Mouse (Mus musculus): Measurements from ENCODE around the gene Alk.

The Alk gene

DNA sequence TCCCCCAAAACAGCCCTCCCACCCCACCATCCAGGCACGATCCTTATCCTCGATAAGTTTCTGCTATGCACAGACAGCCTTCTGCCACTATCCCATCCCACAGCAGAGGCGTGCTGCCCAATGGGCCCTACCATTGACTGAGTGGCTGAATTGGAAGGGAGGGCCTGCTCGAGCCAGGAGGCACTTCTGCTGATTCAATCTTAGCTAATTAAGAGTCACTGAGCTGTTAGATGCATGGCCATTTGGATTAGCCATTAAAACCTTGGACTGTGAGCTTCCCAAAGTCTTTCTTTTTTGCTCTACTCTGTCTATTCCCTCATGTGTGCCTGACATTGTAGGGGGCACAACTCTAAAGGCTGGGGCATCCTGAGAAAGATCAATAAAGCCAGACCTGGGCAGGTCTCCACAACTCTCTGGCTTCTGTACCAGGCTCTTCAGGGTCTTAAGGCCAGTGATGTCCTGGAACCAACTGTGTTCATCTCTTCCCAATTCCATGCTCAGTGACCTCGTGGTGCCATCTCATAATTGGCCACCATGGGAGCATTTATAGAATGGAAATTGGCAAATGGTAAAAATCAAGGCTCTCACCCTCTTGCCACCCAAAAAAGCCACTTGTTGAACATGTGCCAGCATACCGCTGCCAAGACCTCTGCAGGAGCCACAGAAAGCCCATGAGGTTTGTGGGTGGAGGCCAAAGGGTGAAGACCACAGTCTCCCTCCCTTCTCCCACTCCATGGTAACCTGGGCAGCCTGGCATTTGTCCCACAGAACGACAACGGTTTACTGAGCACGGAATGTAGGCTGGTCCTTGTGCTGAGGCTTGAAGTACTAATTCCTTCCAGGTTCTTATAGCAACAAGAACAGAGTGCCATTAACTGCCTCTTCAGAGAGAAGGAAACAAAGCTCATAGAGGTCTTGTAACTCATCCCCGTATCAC lies 582.4 kb downstream of the Alk start:
- DNase-seq (ENCODE audit: low spot score), result no peak

DNA sequence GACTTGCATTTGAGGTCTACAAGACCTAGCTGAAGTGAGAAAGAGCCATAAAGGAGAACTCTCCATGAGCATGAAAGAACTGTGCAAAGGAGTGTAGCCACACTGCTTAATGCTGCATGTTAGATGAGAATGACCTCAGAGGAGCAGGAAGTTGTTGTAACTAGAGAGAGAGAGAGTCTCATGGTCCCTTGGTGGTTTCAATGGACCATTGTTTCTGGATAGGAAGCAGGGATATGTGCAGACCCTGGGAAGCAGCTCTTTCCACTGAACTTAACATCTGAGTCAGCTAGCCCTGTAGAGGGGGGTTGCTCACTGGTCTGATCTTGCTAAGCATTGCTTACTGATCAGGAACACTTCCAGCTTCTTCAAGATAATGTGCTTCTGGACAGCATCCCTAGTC lies 587.1 kb downstream of the Alk start:
- no peak for DNase-seq (ENCODE audit: low spot score)

DNA sequence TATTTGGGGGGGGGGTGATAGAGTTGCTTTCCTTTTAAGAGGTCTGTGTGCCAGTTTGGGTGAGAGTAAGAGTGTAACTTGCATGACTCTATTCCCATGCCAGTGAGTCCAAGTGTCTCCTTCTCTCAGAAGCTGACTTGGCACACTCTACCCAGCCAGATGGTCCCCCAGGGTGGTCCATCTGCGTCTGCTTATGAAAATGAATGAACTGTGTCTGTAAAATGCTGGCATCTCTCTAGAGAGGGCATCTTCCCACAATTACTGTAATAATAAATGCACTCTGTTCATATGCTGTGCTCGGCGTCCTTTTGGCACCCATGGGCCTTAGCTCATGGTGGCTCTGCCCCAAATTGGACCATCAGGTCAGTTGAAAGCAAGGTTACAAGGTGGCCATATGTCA lies 589.2 kb downstream of the Alk start:
- DNase-seq (ENCODE audit: low spot score), result no peak

DNA sequence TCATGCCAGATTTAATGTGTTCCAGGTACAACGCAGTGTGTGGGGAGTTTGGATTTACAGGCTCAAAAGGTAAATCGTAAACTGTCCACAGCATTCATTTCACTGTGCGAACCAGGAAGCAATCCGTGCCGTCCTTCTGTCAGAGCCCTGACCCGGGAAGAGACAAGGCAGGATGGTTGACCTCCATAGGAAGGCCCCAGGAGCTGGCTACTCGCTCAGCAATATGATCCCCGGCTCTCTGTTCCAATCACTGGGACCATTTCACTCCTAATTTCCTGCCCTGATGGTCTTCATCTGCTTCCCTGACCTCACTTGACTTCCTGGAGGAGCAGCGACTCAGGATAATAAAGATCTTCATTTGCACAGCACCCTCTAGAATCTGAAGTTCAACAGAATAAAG lies 591.7 kb downstream of the Alk start:
- DNase-seq (ENCODE audit: low spot score), result no peak

DNA sequence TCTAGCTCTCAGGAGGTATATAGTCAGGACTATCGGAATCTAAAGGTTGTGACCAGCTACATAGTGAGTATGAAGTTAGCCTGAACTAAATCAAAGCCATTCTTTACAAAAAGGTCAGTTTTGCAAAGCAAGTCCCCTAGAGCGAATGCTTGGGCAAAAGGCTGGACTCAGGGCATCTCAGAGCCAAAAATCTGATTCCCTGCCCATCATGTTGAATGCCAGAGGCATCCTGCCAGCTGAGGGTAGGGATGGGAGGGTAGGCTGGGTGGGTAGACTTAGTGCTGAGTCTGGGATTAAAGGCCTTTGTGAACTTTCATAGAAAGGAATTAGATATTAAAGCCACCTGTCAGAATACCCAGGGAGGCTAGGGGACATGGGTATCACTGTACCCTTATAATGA lies 594.6 kb downstream of the Alk start:
- DNase-seq (ENCODE audit: low spot score), result no peak

DNA sequence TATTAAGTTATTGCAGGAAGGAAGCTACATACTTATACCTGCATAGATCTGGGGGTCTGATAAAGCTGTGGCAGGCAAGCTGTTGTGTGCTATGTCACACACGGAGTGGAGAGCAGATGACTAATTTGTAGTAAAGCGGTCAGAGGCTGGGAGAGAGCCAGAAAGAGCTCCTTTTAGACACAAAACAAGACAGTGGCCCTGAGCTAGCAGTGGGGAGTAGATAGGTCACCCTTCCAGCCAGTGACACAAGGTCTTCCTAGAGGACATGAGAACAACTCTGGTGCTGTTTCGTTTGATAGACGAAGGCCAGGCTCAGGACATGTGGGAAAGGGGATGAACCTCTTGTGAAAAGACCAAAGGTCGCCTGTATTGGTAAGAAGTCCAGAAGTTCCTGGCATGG lies 596.0 kb downstream of the Alk start:
- no peak for DNase-seq (ENCODE audit: low spot score)

DNA sequence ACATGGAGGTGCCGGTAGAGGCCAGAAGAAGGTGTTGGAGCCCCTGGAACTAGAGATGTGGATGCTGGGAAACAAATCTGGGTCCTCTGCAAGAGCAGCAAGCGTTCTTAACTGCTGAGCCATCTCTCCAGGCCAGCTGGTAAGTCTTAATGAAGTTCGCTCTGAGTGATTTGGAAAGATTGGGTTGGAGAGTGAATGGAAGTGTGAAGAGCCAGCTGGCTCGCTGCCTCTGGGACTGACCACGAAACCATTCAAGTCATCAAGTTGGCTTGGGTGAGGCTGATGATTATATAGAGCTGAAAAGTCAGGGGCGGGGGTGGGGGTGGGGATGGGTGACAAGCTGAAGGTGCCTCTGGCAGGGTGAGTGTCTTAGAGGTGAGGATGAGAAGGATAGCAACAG lies 599.1 kb downstream of the Alk start:
- no peak for DNase-seq (ENCODE audit: low spot score)

DNA sequence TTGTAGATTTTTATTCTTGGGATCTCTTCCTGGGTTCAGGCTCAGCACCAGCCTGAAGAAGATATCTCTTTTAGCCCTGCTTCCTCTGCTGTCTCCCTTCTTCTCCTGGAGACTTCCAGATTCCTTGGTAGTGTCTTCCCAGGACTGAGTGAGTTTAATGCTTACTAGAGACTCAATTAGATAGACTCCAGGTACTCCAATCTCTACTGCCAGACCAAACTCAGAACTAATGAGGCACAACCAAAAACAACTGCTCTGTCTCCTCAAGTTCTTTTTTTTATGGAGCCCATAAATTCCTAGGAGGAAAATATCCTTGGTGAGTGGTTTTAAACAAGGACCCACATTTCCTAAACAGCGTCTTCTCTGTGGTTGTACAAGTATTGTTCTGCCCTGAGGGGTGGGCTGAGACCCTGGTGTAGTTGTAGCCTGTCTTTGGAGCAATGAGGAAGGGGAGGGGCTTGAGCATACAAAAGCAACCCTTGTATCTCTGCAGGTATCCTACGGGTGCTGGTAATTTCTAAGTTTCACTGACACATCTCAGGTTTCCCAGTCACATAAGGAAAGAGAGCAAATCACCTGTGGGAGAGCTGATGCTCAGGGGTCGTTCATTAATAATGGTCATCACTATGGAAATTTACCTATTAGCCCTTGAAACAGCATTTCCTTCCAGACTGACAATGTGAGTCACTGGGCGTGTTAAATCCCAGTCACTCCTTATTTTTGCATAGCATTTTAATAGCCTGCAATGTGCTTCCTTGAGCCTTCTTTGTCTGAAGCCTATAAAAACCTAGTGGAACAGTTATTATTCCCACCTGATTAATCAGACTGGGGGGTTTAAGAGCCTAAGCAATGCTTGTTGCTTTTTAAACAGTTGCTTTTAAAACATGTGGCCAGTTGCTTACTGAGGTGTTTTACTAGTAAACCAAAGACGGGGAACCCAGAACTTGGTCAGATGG lies 604.6 kb downstream of the Alk start:
- no peak for DNase-seq (ENCODE audit: low spot score)

DNA sequence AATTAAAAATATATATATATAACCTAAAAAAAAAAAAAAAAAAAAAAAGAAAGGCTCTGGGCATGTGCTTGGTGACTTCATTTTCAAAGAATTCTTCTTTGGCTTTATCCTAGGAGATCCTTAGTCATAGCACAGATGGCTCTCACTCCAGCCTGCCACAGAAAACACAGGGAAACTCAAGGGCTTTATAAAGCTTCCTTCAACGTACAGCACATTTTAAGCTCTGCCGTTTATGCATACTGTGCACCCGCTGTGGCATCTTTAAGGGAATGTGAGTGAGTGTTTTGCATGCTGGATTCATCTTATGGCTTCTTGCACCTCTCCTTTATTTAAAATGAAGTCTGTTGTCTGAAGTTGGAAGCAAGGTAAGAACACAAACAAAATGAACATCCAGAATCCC lies 606.7 kb downstream of the Alk start:
- no peak for DNase-seq (ENCODE audit: low spot score)

DNA sequence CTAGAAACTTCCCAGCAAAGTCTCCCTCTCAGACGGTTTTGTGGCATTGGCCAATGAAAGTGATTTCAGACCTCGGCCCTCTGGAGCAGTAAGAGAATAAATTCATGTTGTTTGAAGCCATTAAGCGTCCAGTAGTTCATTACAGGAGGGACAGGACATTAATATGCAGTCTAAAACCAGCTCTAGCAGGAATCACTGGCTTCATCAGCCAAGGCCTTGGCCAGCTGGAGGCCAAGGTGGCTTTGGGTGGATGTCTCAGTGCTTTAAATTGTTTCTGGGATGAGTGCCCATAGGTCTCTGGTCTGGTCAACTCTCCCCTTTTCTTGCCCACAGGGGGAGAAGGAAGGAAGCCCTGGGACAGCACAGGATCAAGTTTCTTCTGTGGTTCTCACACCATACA lies 608.9 kb downstream of the Alk start:
- DNase-seq (ENCODE audit: low spot score), result no peak

DNA sequence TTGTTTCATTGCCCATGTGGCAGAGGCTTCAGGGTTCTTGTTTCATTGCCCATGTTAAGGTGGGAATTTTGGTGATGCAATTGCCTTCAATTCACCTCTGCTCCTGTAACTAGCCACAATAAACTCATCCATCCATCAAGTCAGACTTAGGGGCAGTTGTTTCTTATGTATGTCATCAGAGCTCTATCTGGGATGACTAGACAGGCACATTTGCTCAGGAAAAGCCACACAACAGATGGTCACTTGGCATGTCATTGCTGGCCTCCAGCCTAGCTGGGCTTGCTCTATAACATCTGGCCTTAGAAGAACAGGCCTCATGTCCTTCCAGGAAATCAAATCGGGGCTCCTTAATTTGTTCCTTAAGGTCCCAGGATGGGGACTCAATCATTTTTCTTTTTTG lies 610.3 kb downstream of the Alk start:
- DNase-seq (ENCODE audit: low spot score), result no peak

DNA sequence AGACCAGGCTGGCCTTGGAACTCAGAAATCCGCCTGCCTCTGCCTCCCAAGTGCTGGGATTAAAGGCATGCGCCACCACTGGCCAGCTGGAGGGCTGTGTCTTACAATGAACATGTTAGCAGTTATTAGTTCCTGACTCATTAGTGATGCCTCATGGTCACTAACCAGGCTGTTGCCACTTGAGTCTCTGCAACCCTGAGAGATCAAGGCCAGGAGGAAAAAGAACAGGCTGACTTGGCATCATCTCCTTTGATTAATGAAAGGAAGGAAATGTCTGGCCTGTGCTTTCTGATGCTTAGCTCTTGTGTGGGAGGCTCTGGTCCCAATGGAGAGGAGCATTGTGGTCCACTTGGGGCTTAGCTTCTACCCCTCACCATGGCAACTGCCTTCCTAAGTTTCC lies 611.4 kb downstream of the Alk start:
- DNase-seq (ENCODE audit: low spot score), result no peak

DNA sequence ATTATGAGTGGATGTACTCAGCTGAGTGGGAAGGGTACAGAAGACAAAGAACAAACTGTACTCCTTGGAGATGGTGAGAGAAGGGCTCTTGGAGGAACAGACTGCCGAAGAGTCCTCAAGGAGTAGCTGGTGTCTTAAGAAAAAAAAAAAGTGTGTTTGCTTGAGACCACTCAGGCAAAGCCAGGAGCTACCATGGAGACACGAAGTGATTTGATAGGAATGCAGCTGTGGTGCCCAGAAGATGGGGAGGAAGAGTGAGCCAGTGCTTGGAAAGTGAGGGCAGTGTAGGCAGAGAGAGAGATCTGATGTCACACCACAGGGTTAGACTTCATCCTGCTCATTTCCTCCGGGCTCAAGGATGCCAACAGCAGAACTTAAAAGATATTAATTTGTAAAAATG lies 613.2 kb downstream of the Alk start:
- DNase-seq (ENCODE audit: low spot score), result no peak

DNA sequence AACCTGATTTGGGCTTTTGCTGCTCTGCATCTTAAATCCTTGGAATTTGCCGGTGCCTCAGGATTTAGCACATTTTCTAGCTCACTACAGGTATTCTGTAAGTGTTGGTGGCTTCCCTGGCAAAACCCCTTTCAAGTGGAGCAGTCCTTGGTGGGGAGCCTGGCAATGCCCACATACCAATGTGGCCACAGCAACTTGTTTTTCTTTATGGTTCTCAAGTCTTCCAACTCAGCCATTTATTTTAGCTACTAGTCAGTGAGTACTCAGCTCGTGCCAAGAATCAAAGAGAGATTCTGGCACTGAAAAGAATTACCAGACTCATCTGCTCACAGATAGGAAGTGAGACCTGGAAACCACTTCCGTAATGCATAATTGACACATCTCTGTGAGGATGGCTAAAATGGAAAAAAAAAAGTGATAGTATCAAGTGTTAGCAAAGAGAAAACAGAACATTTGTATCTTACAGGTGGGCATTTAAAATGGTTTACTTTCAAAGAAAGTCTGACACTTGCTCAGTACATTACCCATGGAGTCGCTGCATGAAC lies 614.2 kb downstream of the Alk start:
- no peak for DNase-seq (ENCODE audit: low spot score)

DNA sequence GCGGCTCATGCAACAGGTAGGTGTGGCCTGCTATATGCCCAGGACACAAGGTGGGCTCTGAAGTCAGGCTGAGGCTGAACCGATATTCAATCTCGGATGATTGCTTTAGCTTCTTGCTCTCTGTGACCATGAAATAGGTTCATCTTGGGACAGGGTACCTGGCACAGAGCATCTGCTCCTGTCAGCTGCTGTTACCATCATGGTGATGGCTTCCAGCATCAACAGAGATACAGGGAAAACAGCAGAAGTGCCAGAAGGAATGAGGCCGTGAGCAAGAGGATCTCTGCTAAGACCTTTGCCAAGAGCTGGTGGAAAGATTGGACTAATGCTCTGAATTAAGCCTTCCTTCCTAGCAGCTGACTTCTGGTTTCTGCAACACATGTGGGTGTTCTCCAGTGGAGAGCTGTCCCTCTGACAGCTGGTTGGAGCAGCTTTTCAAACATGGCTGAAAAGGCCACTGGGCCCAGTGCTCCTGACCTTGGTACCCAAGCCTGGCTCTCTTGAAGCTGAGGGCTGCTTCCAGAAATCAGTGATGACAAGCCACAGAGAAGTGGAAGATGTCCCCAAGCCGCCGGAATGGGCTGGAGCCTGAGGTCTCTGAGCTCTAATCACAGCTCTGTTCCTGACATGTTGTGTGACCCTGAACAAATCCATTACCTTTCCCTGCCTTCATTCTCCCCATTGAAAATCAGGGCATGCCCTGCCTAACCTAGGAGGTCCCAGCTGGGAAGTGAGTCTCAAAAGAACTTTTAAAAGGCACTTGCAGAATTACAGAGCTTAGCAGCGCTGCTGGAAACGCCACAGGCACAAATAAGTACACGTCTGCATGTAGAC lies 615.5 kb downstream of the Alk start:
- DNase-seq (ENCODE audit: low spot score), result no peak

DNA sequence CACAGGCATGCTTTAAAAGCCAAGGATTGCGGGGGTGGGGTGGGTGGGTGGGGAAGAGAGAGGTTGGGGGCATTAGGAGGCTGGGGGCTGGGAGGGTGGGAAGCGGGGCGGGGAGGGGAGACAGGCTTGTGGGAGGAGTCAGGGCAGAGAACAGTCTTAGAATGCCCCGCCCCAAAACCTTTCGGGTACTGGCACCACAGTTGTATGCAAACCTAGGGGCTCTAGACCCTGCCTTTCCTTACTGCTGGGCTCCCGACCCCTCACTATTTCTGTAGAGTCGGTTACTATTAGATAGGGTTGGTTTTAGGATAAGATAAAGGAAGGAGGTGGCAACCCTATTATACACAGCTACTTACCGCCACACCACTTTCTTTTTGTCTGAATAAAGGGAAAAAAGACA lies 617.4 kb downstream of the Alk start:
- no peak for DNase-seq (ENCODE audit: low spot score)

DNA sequence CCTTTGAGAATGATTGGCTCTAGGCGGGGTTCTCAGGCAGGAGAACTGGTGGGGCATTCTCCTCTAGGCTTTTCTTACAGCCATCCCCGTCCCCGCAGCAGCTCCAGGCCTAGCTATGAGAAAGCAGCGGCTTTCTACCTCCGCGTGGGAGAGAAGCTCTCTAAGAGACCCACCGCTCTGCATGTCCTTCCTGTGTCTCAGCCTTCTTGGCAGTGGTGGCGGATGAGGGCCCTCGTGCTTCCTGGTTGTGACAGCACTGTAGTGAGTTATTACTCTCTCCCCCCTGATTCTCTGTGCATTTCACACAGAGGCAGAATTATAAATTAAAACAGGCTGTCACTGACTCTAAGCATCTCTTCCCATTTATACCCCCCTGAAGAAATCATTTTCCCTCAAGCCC lies 618.0 kb downstream of the Alk start:
- DNase-seq (ENCODE audit: low spot score), result no peak

DNA sequence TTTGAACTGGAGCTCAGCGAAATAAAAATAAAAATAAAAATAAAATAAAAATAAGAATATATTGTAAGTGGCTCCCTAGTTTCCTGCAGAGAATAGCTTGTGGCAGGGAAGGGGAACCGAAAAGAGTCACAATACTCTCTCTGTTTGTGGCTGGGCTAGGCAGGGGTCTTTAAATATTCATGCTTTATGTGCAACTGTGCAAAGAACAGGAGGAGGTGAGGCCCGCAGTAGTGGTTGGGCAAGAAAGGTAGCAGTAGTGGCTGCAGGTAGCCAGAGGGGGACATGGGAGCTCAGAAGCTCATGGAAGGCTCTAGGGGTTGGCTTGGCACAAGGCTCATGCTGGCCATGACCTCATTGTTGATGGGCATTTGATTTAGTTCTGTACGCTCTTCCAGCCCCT lies 623.2 kb downstream of the Alk start:
- no peak for DNase-seq (ENCODE audit: low spot score)

DNA sequence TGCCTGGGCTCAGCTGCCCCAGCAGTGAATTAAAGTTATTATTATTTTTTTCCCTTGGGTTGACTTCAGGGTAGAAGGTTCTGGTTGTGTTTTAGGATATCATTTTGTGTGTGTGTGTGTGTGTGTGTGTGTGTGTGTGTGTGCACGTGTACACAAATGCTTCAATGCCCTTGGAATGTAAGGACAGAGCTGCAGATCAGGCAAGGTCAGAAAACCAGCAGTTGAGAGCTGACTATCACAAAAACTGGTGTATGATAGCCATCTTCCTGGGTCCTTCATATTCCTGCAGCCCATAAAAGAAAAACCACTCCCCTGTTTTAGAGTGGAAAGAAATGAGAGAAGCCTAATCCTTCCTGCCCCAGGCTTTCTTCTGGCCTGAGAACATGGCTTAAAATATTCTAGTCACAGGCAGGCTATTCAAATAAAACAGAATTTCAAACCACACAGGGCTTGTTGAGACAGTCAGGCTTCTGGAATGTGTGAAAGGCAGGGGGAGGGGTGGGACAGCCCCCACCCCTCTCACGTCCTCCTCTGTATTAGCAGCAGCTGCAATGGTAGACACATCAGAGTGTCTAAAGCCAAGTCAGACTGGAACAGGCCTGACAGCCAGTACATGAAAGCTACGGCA lies 623.8 kb downstream of the Alk start:
- DNase-seq (ENCODE audit: low spot score), result no peak

DNA sequence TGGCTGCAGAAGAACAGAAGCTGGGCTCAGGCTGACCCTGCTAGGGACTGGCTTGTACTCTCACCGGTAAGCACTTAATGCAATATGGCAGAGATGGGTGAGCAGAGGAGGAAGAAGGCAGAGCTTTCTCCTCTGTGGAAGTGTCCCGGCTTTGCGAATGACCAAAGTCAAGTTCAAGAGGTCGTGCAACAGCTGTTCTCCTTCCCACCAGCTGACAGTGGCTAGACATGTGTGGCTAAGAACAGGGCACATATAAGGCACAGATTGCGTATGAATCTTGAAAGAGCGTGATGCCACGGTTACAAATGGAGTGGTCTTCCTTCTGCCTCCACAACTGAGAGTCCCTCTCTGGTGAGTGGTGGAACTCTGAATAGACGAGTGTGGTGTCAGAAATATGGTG lies 625.3 kb downstream of the Alk start:
- no peak for DNase-seq (ENCODE audit: low spot score)

DNA sequence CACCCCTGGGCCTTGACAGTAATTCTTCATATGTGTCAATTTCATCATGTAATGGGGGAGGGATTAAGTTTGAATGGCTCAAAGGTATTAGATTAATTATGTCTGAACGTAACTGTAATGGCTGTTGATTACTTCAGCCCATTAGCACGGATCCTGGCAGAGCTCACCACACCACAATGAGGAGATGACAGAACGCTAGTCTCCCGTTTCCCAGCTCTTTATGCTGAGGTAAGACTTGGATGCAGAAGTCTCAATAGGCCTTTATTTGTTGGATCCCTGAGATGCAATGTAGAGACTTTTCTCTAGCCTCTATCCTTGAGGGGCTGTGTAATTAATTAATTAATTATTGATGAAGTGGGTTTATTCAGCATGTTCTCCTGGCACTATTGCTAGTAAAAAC lies 627.8 kb downstream of the Alk start:
- DNase-seq (ENCODE audit: low spot score), result no peak

All from ovary, postnatal 10 days (tissue).